Mouse (Mus musculus) fat pad, adult 2 months (tissue): Measurements from ENCODE around the gene Rab3gap2.
A peak's percentile ranks its signal among the peaks of the same experiment; 100 is the strongest.

Experiments
- DNase-seq: peaks from one replicate; pipeline ENCODE4 v3.0.0-alpha.2; 2011; ENCODE audit warnings: low read depth, low spot score; ENCODE audit errors: extremely low read depth

Gene Rab3gap2

DNA sequence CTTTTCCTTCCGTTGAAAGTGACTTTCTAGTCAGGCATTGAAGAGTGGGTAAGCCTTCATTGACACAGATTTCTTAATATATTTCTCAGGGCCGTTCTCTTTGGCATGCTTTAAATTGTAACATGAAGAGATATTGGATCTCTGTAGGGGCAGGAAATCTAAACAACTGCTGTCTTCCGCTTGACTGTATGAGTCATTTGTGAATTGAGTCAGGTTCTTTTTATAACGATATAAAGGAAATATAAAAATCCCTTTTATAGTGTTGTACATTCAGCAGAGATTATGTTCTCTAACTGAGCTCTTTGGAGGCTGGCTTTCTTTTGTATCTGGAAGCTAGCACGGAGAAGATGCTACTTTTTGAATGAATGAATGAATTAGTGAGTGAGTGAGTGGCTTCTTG lies 14.0 kb downstream of the Rab3gap2 start:
- no peak for DNase-seq

- DNase-seq, result no peak
Observed at GRCm38 (mm10) chr1:185226889-185227288, 23.0 kb downstream of the Rab3gap2 start.

- no peak for DNase-seq
Observed at GRCm38 (mm10) chr1:185227766-185228165, 23.8 kb downstream of the Rab3gap2 start.

DNA sequence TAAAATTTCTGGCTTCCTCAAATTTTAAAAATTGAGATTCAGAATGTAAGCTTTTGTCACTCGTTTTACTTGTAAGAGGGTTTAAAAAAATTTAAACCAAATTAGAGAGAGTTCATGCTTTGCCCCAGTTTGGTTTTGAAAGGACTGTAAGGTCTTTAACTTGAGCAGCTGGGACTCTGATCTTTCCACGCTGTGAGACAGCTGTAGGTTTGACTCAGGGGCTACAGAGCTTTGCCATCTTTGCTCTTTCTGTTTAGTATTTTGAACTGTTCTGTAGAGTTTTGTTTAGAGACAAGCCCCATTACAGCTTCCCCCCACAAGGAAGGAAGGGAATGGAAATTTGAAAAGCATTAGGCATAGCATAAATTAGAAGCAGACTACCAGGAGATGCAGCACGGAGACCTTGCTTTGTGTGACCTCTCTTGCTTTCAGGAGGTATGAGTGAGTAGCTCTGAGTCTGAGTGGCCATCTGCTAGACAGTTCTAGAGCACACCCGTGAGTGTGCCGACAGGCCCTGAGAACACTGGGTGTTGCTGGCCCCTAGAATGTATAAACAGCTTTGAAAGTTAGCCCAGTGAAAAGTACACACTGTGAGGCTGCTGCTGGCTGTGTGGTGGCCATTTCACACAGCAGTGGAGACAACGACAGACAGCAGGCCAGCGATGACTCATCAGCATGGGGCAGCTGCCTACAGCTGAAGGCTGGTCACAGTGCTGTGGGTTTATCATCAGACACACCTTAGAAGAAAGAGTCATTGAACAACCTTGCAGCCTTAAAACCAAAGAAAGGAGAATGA lies 25.7 kb downstream of the Rab3gap2 start:
- no peak for DNase-seq

DNA sequence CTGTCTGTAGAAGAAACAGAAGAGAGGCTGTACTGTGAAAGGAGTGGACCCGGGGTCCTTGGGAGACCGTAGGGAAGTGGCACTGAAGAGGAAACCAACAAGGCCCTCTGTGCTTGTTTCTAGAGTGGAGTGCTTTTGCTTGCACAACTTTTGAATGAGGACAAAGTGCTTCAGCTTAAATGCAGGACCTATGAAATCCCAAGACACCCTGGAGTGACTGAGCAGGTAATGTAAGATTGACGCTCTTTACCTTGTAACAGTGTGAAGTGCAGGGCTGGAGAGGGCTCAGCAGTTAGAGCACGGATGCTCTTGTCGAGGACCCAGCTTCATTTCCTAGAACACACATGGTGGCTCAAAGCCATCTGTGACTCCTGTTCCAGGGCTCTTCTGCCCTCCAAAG lies 31.9 kb downstream of the Rab3gap2 start:
- no peak for DNase-seq

DNA sequence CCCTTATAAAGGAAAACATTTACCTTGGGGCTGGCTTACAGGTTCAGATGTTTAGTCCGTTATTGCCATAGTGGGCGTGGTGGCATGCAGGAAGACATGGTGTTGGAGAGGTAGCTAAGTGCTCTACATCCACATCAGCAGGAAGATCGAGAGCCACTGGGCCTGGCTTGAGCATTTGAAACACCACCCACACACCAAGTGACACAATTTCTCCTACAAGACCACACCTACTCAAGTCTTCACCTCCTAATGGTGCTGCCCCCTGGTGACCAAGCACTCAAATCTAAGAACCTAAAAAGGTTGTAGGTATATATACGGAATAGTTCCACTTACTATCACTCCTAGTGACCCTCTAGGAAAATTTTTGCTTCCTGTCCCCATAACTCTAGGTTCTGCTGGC lies 32.6 kb downstream of the Rab3gap2 start:
- peak; percentile 45 for DNase-seq

DNA sequence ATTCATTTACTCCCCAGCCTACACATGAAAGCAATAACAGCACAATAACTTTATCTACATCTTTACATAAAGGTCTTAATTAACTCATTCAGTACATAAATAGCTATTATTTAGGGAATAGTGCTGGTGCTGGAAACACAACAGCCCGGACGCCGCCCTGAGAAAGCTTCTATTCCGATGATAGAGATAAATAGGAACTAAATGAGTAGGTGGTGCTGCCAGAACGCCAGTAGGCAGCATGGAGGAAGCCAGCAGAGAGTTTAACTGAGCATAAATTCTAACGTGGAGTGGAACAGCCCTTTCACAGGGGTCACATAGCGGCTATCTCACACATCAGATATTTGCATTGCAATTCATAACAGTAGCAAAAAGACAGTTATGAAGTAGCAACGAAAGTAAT lies 39.1 kb downstream of the Rab3gap2 start:
- DNase-seq, result no peak

DNA sequence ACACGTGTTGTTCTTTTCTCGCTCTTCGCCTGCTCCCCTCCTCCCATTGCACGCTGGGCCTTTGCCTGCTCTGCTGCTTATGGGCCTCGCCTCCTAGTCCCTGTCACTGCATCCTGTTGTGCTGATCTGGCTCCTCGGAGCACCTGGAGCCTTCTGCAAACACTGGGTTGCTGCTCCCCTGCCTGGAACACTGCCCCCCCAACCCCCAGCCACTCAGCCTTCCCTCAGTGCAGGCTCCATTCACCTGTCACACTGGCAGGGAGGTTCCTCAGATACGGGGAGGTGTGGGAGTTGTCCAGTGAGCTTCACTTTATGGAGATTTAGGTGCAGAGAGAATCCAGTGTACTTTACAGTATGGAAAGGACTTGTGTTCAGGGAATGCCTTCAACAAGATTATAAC lies 41.5 kb downstream of the Rab3gap2 start:
- no peak for DNase-seq

DNA sequence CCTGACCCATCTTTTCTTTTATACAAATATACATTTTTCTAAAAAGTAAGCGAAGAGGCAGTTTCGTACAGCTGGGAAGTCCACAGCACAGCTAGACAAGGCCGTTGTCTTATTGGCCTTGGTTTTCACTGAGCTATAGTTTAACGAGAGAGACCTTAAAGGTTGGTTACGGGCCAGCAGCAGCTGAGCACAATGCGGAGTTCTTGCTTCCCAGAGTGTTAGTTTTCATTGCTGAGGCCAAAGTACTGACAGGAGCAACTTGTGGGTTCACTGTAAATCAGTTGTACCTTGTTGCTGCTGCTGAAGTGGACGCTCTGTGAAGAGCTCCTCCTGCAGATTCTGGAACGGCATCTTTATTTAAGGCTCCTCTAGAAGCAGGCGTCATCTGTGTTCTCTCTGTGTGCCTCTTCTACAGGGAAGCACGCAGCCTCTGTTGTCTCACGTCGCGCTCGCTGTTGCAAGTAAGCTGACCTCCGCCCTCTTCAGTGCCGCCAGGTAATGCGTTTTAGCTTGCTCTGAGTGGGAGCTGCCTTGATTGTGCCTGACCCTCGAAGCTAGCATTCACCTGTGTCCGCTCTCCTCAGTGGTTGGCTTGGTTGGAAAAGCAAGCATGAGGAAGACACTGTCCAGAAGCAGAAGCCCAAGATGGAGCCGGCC lies 43.6 kb downstream of the Rab3gap2 start:
- DNase-seq, result no peak

- DNase-seq, result no peak
Observed at GRCm38 (mm10) chr1:185248728-185249127, 44.8 kb downstream of the Rab3gap2 start.

- no peak for DNase-seq
Observed at GRCm38 (mm10) chr1:185252351-185252750, 48.4 kb downstream of the Rab3gap2 start.

DNA sequence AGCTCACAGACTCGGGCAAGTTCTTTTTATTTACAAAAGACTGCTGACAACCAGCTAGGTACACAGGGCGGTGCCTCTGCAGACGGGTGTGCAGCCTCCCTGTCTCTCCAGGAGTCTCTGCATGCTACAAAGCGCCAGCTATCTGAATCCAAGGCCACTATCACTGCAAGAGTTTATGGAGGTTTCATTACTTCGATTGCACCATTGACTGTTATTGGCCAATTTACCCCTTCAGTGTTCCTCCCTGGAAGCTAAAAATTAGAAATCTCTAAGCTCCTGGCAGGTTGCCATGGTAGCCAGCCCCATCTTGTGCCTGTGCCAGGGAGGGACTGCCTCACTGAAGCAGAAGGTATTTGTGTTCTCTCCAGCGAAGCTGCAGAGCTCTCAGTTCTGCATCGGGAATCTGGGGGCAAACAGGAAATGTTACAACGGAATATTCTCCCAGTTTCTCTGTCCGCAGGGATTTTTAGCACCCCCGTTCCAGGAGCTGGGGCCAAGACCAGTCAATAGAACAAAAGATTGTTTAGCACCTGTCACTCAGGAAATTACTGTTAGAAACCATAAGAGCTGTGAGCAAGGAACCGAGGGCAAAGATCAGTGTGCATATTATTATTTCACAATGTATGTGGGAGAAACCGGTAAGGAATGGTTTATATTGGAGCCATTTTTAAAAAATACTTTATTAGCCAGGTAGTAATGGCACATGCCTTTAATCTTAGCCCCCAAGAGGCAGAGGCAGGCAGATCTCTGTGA lies 49.4 kb downstream of the Rab3gap2 start:
- DNase-seq, result peak; percentile 67

DNA sequence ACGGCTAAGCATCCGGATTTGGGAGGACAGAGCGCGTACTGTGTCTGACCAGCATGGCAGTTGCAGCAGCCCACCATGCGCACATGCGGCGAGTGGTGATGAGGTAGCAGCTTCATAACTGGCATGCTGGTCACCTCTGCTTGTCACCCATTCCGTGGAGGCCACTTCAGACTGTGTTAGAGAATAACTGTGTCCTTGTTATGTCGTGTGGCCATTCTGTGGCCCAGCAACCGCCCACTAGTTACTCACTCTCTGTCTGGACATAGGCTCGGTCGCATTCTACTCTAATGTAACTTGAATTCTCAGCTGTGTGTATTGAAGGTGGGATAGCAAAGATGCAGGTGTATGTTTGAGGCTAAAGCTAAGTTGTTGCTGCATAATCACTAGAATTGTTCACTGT lies 51.4 kb downstream of the Rab3gap2 start:
- DNase-seq, result no peak

DNA sequence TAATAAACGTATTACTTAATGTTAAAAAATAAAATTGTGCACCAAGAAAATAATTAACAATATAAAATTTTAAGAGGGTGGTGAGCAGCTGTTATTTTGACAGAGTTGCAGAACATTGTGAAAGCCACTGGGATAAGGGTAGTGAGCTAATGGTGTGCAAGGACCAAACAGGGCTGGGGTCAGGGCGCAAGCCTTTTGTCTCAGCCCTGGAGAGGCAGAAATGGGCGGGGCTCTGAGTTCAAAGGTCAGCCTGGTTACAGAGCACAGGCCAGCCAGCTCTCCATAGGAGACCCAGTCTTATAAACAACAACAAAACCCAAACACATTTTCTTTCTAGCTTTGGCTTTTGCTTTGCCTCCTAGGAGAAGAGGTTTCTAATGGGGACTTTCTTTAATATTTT lies 52.8 kb downstream of the Rab3gap2 start:
- DNase-seq, result no peak

DNA sequence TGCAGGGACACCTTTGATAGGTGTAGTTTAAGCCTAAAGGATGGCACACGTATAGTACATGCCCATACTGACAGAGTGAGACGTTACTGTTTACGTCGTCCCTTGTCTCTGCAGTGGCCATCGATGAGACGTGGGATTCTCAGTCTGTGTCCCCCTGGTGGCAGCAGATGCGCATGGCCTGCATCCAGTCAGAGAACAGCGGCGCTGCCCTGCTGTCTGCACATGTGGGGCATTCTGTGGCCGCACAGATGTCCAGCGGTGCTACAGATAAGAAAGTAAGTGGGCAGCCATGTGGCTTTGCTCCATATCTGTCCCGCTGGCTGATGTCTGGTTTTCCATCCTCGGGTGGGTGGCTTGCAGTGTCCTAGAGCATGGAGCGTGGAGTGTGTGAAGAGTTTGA lies 58.6 kb downstream of the Rab3gap2 start:
- no peak for DNase-seq

GRCm38 (mm10) chr1:185268675-185269074 lies 64.8 kb downstream of the Rab3gap2 start:
- DNase-seq, result no peak

DNA sequence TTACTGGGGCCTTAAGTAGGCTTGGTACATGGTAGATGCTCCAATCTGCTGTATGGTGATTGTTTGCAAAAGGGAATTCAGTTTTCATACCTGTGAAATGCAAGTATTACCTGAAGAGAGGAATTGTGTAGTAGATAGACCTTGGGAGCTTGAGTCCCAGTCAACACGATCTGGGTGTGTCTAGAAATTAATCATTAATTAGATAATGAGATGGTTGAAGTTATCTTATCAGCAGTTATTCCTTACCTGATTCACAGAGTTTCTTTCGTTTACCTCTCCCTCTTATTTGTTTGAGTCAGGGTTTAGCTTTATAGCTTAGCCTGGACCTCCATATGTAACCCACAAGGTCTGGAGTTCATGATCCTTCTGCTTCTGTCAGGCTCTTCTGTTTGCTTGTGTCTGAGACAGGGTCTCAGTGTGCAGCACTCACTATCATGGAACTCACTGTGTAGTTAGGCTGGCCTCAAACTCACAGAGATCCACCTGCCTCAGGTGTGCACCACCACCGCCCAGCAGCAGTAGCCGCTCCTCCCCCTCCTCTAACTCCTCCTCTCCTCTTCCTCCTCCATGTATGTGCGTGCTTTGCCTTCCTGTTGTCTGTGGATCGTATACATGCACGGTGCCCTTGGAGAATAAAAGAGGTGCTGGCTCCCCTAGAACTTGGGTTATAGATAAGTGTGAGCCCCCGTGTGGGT lies 66.6 kb downstream of the Rab3gap2 start:
- no peak for DNase-seq

- no peak for DNase-seq
Observed at GRCm38 (mm10) chr1:185271373-185271772, 67.5 kb downstream of the Rab3gap2 start.

DNA sequence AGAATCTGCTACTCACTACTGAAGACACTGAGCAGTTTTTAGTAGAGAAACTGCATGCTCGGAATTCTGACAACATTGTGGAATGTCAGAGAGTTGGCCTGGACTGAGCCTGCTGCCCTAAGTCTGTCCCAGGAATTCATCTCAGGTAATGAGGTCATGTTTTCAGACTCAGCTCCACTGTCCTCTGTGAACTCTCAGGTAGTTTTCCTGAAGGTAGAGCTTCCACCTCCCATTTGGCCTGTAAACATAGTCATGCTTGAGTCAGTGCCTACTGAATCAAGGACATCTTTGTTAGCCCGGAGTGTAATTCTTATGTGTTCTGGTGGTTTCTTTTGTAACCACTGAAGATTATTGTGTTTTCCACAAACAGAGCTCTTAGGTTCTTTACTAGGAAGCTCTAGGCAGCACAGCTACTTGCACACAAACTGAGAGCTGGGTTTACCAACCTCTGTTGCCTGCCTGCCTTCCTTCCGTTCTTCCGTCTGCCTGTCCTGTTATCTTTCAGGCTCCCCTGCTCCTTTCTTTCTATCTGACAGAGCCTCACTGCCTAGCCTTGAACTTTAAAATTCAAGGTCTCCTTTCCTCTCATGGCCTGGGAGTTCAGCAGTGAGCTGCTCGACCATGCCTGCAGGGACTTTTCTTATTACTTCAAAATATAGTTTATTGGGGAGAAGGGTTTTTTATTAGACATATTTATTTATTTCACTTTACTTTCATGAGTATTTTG lies 71.1 kb downstream of the Rab3gap2 start:
- no peak for DNase-seq

GRCm38 (mm10) chr1:185275976-185276375 lies 72.1 kb downstream of the Rab3gap2 start:
- DNase-seq, result no peak

DNA sequence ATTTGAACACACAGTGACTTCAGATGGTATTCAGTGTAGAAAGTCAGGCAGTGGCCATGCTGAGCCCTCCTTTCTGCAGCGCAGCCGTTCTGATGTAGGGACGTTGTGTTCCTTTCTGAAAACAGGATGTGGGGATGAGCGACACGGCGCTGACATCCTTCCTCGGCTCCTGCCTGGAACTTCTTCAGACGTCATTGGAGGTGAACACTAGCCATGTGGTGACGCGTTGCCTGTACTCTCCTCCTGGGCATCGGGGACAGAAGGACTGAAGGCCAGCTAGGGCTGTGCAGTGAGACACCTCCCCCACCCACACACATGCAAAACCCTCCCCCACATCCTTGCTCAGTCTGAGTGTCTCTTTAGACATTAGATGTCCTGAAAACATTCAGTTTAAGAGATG lies 73.1 kb downstream of the Rab3gap2 start:
- DNase-seq, result no peak
